Mouse (Mus musculus): Measurements from ENCODE around the gene Klhl23.

Klhl23 gene

DNA sequence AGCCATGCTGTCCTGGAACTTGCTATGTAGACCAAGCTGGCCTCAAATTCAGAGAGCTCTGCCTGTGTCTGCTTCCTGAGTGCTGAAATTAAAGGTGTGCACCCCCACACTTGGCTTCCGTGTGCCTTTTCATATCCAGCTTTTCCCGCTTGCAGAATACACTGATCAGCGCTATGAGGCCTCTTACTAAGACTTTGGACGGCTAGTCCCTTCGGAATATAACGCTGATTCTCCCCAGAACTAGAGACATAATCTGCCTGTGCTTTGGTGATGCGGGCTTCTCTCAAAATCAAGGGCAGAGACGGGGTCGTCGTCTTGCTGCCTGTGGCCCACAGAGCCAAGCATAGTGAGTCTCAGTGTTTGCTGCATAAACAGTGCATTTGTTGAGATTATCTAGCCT is 4.2 kb downstream of the Klhl23 start:
- in situ Hi-C loops (cut with MboI; ENCODE audit: low pct_unique_long_range_greater_than_20kb in 1 of 2, low sequenced_read_pairs in 2 of 2, unreplicated experiment in 1 of 2), result no loop called here

DNA sequence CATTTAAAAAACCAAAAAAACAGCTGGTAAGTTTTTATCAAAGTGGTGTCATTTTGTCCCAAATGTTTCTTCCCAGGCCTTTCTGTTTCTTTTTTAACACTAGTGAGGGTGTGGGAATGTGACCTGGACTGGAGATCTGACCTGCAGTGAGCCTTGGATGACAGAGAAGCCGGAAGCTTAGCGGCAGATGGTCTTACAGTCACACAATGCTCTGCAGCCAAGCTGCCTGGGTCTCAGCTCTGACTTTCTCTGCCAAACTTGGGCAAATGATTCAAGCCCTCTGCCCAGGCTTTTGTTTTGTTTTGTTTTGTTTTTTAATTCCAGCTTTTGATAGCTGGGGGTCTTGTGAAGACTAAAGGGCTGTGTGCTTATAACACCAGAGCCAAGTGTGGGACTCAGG is 4.6 kb downstream of the Klhl23 start:
- in situ Hi-C loops (cut with MboI; ENCODE audit: low pct_unique_long_range_greater_than_20kb in 1 of 2, low sequenced_read_pairs in 2 of 2, unreplicated experiment in 1 of 2), result no loop called here

DNA sequence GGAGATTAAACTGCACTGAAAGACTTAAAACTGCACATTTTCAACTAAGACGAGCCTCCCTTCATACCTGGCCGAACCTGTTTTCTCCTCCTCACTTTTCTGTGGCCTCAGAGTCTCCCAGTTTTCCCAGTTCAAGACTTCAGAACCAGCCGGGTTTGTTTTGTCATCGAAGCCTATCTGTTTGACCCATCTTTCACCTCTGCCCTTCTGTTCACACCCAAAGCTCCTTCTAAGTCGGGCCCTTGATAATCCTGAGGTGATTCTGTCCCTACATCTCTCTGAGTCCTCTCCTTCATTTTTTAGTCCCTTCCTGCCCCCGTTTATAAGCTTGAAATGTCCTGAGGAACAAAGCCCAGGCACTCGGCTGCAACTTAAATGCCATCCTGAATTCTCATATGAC is 6.3 kb downstream of the Klhl23 start:
- in situ Hi-C loops (cut with MboI; ENCODE audit: low pct_unique_long_range_greater_than_20kb in 1 of 2, low sequenced_read_pairs in 2 of 2, unreplicated experiment in 1 of 2), result no loop called here

DNA sequence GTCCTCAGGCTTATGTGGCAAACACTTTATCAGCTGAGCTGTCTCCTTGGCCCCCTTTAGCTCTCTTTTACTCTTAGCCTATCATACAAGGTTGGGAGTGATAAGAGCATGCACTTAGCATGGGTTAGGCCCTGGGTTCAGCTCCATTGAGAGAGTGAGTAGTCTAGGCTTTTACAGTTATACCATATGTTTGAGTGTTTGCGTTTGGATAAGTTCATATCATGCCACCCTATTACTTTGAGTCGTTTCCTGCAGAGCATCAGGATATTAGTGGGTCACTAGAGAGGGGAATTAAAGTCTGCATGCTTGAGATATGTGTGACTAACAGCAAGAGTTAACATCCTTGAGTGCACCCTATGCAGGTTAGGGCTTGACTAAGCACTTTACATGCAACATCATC is 7.9 kb downstream of the Klhl23 start:
- in situ Hi-C loops (cut with MboI; ENCODE audit: low pct_unique_long_range_greater_than_20kb in 1 of 2, low sequenced_read_pairs in 2 of 2, unreplicated experiment in 1 of 2), result no loop called here

DNA sequence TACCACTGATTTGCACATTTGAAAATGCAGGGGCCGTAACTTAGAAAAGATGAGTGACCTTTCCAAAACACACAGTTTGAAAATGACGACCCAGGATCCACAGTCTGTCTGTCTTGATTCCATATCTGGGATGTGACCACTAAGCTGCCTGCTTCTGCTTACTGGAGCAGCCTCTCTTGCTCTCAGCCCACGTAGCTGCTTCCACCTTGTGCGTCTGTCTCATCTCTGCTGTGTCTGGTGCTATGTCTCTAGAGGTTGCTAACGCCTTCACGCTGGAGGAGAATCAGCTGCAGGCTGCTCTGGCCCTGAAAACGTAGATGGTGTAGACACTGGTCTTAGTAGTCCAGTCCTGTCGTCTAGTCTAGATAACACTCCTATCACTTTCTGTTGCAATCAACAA is 8.4 kb downstream of the Klhl23 start:
- in situ Hi-C loops (cut with MboI; ENCODE audit: low pct_unique_long_range_greater_than_20kb in 1 of 2, low sequenced_read_pairs in 2 of 2, unreplicated experiment in 1 of 2), result no loop called here

DNA sequence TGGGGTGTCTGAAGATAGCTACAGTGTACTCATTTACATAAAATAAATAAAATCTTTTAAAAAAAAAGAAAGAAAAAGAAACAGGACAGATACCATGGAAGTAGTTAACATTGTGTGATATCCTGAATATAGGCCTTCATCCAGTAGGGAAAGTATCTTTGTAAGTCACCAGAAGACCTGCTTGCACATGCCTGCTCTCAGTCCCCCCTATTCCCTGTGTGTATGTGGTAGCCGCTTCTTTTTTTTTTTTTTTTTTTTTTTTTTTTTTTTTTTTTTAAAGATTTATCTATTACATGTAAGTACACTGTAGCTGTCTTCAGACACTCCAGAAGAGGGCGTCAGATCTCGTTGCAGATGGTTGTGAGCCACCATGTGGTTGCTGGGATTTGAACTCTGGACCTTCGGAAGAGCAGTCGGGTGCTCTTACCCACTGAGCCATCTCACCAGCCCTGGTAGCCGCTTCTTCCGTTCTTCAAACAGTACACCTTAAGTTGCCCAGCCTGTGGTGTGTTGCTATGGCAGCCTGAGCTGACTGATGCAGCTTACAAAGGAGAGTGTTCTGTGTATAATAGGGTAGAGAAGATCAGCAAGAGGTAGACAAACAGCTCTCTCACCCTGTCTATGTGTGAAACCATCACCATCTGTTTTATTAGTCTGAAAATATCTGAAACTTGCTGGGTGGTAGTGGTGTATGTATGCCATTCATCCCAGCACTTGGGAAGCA is 15.7 kb downstream of the Klhl23 start:
- in situ Hi-C loops (cut with MboI; ENCODE audit: low pct_unique_long_range_greater_than_20kb in 1 of 2, low sequenced_read_pairs in 2 of 2, unreplicated experiment in 1 of 2), result no loop called here

DNA sequence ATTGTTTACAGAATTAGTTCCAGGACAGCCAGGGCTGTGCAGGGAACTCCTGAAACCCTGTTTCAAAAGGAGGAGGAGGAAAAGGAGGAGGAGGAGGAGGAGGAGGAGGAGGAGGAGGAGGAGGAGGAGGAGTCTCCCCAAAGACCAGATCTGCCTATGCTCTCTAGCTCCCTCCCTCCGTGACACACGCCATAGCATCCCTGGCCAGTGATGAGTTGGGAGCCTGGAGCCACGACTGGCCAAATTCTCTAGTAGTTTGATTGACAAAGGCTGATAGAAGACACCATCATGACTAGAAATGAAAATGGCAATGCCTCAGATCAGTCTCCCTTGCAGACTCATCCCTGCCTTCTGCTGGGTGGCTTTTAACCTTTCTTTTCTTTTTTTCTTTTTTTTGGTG is 16.3 kb downstream of the Klhl23 start:
- in situ Hi-C loops (cut with MboI; ENCODE audit: low pct_unique_long_range_greater_than_20kb in 1 of 2, low sequenced_read_pairs in 2 of 2, unreplicated experiment in 1 of 2), result no loop called here

DNA sequence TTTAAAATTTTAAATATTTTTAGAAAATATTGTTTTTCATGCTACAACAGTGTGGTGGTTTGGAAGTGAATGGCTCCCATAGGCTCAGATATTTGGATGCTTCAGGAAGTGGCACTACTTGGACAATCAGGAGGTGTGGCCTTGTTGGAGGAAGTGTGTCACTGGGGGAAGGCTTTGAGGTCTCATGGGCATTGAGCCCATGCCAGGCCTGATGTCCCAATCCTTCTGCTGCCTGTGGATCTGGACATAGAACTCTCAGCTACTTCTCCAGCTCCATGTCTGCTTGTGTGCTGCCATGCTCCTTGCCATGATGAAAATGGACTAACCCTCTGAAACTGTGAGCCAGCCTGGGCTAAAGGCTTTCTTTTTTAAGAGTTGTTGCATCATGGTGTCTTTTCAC is 17.0 kb downstream of the Klhl23 start:
- in situ Hi-C loops (cut with MboI; ENCODE audit: low pct_unique_long_range_greater_than_20kb in 1 of 2, low sequenced_read_pairs in 2 of 2, unreplicated experiment in 1 of 2), result no loop called here

DNA sequence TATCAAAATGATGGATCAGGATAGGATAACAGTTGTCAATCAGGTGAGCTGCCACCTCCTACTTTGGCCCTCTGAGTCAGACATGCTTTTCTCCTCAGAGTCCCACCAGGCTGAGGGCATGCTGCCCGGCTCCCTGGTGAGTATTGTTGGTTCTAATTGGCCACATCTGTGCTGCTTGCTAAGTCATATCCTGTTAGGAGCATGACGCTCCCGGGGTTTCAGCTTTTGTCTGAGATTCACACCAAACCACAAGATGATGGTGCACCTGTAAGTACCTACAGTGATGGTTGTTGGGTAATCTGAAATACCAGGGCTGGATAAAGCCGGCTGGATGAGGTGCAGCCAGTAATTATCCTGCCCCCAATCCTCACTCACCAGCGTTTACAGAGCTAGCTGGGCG is 18.5 kb downstream of the Klhl23 start:
- in situ Hi-C loops (cut with MboI; ENCODE audit: low pct_unique_long_range_greater_than_20kb in 1 of 2, low sequenced_read_pairs in 2 of 2, unreplicated experiment in 1 of 2), result no loop called here

DNA sequence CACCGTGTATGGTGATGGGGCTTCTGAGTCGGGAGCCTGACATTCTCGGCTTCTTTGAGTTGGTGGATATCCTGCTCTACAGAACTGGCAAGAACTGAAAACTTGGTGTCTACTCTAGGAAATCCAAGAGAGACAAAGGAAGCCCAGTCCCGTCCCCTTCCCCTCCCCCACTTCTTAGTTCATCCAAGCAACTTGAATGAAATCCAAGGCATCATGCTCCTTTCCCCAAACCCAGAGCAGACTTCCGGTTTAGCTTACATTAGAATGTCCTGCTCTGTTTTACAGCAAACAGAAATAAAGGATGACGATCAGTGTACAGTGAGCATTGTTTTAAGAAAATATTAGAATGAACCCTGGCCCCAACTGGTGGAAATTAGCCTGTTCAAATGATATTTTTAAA is 27.5 kb downstream of the Klhl23 start:
- in situ Hi-C loops (cut with MboI; ENCODE audit: low pct_unique_long_range_greater_than_20kb in 1 of 2, low sequenced_read_pairs in 2 of 2, unreplicated experiment in 1 of 2), result no loop called here

DNA sequence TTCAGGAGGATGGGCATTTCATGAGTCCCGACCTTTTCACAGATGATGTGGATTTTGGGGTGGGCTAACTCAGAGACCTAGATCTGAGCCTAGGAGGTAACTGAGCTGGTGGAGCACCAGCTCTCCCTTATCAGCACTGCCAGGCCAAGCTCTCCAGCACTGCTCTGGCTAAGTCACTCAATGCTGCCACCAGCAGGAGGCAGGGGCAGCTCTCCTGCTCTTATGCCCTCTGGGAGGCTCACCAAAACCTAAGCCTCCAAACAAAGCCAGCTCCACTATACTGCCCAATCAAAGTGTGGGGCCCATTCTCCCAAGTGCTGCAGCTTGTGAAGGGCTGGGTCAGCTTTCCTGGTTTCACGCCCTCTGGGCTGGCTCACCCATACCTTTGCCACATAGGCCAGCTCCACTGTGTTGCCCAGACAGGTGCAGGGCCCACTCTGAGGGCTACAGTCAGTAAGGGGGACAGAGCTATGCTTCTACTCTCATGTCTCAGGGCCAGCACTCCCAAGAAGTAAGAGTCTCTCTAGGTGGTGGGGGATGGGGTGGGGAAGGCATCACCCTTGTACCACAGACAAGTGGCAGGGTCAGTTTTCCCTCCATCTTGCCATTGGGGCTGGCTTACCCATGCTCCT is 29.8 kb downstream of the Klhl23 start:
- in situ Hi-C loops (cut with MboI; ENCODE audit: low pct_unique_long_range_greater_than_20kb in 1 of 2, low sequenced_read_pairs in 2 of 2, unreplicated experiment in 1 of 2), result no loop called here

DNA sequence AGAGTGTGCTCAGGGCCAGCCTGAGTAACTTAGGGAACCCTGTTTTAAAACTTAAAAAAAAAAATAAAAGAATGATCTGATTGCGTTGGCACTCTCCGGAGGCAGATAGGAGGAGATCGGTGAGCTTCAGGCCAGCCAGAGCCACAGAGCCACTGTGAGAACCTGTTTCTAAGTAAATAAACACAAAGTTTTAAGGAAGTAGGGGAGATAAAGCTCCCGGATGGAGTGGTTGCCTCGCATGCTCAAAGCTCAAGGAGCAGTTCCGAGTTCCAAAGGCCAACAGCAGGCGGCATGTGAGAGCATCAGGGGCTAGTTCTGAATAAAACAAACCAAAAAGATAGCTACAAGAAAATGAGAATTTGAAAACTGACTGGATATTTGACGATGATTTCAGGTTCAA is 34.6 kb downstream of the Klhl23 start:
- in situ Hi-C loops (cut with MboI; ENCODE audit: low pct_unique_long_range_greater_than_20kb in 1 of 2, low sequenced_read_pairs in 2 of 2, unreplicated experiment in 1 of 2), result no loop called here

DNA sequence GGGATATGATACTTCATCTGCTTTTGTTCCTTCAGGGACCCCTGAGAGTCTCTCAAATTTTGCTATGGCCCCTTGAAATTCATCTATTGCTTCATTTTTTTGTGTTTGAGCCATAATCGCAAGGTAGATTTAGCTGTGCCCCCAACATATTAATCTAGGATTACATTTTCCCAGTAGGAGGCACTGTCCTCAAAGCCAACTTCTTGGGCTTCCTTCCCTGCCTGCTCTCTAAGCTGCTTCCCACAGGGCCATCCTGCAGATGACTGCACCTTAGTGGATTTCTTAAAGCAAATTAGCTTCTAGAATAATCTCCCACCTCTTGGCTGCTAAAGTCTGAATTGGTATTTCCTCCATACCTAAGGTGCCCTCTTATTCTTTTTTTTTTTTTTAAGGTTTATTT is 36.1 kb downstream of the Klhl23 start:
- in situ Hi-C loops (cut with MboI; ENCODE audit: low pct_unique_long_range_greater_than_20kb in 1 of 2, low sequenced_read_pairs in 2 of 2, unreplicated experiment in 1 of 2), result no loop called here

DNA sequence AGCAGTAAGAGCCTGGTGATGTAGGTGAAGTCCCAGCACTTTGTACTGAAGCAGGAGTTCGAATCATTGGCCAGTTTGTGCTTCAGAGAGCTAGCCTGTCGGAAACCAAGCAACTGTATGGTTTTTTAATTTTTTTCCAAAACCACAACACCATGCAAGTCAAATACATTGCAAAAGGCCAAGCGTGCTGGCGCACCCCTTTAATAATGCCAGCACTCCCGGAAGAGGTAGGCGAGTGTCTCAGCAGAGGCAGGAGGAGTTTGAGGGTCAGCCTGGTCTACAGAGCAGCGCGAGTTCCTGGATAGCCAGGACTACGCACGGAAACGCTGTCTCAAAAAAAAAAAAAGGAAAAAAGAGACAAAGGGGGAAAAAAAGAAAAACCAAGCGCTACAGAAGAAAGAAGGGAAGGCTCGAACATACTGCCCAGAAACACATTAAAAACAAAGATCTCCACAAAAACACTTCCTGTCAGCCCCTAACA is 39.3 kb downstream of the Klhl23 start:
- in situ Hi-C loops (cut with MboI; ENCODE audit: low pct_unique_long_range_greater_than_20kb in 1 of 2, low sequenced_read_pairs in 2 of 2, unreplicated experiment in 1 of 2), result no loop called here

DNA sequence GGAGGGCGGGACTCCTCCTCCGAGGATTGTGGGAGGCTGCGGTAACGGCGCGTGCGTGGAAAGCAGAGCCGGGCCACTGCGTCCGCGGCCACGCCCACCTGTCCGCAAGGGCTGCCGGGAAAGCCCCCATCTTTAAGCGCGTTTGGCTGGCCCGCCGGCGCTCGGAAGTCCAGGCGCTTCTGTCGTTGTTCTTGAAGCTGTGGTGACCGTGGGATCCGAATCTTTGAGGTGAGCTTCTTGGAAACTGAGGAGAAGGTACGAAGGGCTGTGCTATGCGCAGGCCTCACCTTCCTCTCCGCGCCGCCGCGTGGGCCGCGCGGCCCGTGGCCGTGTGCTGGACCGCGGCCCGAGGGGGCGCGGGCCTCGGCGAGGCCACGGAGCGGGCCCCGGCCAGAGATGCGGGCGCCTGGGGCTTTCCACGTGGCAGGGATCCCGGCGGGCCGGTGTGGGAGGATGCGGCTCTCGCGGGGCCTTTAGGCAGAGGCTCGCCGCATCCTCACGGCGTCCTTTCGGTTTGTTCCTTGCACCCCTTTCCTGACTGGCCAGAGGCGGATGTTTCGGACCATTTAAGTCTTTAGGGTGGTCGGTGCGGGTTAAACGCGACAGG is 39.8 kb downstream of the Klhl23 start, which contains the start of gene Ssb:
Ssb (plus strand) TSS at position 78 of the 607 bp plus-strand sequence.
- in situ Hi-C loops (cut with MboI; ENCODE audit: low pct_unique_long_range_greater_than_20kb in 1 of 2, low sequenced_read_pairs in 2 of 2, unreplicated experiment in 1 of 2), result no loop called here

DNA sequence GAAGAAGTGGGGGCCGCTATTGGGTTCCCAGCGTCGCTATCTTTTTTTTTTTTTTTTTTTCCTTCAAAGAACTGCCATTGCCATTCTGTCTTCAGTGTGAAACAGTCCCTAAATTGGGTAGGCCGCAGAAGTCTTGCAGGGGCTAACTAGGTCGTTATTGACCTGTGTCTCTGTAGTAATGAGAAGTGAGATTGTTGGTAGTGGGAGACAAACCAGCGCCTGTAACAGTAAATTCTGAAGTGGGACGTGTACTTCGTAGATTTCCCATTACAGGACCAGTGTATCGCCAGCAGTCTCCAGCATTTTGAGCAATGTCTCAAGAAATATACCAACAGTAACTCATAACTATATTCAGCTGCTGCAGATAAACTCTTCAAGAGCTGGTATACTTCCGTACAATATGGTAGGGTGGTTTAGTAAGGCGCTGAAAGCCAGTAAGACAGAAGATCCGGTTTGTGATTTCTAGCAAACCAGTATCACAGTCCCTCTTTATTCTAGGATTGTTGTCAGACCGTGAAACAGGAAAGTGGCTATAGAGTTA is 40.4 kb downstream of the Klhl23 start:
- in situ Hi-C loops (cut with MboI; ENCODE audit: low pct_unique_long_range_greater_than_20kb in 1 of 2, low sequenced_read_pairs in 2 of 2, unreplicated experiment in 1 of 2), result no loop called here

DNA sequence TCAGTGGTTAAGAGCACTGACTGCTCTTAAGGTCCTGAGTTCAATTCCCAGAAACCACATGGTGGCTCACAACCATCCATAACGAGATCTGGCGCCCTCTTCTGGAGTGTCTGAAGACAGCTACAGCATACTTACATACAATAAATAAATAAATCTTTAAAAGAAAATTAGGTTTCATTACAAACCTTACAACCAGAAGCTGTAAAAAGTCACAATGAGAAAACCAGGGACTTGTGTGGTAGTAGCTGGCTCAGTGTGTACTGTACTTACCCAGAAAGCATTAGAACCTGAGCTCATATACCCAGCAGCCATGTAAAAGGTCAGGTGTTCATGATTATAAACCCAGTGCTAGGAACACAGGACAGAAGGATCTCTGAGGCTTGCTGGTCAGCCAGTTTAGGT is 62.2 kb downstream of the Klhl23 start:
- in situ Hi-C loops (cut with MboI; ENCODE audit: low pct_unique_long_range_greater_than_20kb in 1 of 2, low sequenced_read_pairs in 2 of 2, unreplicated experiment in 1 of 2), result no loop called here

DNA sequence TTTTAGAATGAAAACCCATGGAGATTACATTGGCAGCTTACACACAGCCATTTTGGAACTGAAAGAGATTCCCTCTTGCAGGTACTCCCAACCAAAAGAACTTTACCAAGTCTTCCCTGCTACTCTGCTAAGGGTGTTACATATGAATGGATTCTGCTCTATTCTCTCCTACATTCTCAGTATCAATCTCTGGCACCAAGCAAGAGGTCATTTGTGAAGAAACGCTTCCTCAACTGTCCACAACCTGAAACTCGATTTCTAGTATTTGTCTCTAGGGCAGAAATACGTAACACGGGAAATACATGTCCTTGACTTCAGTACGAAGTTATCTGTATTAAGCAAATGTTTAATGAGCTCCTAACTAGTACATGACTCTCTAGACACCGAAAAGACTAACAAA is 62.8 kb downstream of the Klhl23 start:
- in situ Hi-C loops (cut with MboI; ENCODE audit: low pct_unique_long_range_greater_than_20kb in 1 of 2, low sequenced_read_pairs in 2 of 2, unreplicated experiment in 1 of 2), result no loop called here

DNA sequence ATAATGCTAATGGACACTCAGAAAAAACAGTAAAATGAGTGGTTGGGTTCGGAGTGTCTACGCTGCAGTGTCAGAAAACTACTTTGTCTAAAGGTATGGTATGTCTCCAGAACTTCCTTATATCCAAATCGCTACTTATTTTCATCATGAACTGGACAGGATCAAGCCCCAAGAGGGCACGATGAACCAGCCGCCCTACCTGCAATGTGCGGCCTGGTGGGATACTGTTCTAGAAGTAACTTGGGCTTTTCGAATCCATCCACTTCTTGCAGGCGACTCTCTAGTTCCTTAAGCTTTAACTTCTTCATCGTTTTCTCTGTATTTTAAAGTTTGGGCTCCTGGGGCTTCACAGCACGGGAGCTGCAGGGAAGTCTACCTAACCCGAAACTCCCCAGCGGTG is 63.3 kb downstream of the Klhl23 start:
- in situ Hi-C loops (cut with MboI; ENCODE audit: low pct_unique_long_range_greater_than_20kb in 1 of 2, low sequenced_read_pairs in 2 of 2, unreplicated experiment in 1 of 2), result no loop called here

Measured in mouse embryonic stem cell (cell line).